Mouse (Mus musculus): Measurements from ENCODE around the gene Mff.

Gene Mff

GRCm38 (mm10) chr1:82772428-82772827 is 47.7 kb downstream of the Mff start:
- no peak for DNase-seq

- no peak for DNase-seq
Observed at GRCm38 (mm10) chr1:82773208-82773607, 48.5 kb downstream of the Mff start.

GRCm38 (mm10) chr1:82775293-82775692 is 50.6 kb downstream of the Mff start:
- no peak for DNase-seq

DNA sequence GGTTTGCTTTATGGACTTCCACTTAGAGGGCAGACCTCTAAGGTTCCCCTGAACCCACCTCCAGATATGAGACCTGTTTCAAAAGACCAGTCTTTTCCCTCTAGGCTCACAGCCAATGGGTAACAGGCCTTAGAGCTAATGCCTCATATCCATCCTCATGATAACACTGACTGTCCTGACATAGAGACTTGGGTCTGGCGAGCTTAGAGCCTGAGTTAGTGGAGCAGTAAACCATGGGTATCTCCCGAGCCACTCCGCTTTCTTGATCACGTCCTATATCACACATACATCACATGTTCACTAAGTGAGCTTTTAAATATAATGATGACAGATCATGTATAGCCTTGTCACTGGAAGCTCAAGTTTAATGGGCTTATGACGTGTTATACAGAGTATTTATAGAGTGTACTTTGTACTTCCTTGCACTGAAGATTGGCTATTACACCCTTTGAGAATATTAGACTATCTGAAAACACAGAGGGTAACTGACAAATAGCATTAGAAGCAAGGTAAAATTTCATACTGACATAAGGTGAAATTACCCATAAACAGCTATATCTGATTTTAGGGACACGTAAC is 54.8 kb downstream of the Mff start:
- no peak for DNase-seq

DNA sequence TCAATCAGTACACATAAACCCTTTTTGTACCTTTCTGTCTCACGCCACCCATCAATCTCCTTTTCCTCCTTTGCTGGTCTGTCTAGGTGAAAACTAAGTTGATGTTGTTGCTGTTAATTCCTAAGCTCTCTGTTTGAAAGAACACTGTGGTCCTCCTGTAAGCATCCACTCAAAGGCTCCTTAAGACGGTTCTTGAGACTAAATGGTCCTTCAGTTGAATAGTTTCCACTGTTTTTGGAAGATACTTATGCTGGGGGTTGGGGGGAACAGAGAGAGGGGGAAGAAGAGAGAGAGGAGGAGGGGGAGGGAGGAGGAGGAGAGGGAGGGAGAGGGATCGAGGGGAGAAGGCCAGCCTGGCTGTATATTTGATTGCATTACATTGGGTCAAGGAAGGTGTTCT is 58.9 kb downstream of the Mff start:
- DNase-seq: no peak

DNA sequence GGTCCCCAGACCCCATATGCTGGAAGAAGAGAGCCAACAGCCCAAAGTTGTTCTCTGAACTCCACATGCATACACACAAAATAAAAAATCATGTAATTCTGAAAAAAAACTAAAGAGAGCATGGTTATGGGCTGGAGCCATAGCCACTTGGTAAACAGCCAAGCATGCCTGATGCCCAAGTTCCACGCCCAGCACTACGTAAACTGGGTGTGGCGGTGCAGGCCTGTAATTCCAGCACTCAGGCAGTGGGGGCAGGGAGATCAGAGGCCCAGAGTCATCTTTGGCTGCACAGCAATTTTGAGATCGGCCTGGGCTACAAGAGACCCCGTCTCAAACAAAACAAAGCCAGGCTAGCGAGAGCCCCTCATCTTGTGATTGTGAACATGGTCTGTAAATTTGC is 60.9 kb downstream of the Mff start:
- no peak for DNase-seq

DNA sequence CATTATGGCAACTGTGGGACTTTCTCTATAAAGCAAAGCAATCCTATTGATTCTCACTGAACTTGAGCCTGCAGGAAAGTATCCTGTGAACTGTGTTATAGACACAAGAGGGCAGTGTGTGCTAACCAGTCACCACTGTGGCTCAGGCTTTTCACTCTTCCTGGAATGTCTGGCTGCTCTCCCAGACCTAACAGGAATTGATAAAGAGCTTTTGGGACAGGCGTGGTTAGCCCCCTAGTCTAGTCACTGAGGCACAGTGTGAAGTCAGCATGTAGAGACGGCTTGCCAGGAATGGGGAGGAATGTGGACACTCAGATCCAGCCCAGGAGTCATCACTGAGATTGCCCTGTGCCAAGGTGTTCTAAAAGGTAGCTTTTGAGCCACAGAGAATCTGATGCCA is 62.7 kb downstream of the Mff start:
- peak; percentile 38 for DNase-seq

DNA sequence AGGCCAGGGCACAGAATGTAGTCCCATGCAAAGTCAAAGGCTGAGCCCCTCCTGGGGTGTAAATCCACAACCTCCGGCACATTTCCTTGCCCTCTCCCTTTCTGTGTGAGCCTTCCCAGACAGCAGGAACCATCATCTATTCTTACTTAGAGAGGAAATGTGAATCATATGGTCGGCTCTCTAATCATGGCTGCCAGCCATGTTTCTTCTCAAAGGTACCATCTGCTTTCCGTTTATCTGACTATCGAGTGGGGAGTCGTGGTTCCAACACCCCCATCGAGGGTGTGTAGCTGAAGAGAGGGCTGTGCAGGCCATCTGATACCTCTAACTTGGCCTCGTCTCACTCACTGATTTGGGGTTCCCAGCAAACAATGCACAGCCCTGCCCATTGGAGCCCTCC is 63.4 kb downstream of the Mff start:
- DNase-seq: no peak

DNA sequence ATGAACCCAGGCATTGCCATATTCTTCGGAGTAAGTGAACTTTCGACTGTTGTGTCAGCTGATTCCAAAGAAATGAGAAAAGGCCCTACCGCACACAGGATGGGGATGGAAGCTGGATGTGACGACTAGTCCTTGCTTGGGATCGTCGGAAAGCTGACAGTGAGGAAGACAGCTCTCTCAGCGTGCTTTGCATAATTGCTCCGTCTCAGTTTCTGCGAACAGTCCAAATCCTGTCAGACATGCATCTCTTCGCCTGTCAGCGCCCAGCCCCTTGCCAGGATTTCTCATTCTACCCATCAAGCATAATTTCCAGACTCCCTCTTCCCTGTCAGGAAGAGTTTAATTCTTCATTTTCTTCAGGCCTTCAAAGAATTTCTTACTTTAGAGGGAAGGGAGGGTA is 66.4 kb downstream of the Mff start:
- peak; percentile 31 for DNase-seq

DNA sequence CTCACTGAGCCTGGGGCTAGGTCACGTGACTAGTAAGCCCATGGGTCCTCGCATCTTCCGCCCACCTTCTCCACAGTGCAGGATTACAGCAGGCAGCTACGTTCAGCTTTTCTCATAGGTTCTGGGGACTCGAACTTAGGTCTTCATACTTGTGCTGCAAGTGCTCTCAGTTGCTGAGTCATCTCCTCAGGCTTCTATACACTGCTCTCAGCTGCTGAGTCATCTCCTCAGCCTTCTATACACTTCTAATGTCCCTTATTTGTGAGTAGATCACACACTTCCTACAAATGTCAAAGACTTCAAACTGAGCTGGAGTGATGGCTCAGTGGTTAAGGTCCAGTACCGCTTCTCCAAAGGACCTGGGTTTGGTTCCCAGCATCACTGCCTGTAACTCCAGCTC is 67.5 kb downstream of the Mff start:
- no peak for DNase-seq

GRCm38 (mm10) chr1:82793110-82793509 is 68.4 kb downstream of the Mff start:
- no peak for DNase-seq

- peak; percentile 20 for DNase-seq
Observed at GRCm38 (mm10) chr1:82793986-82794385, 69.3 kb downstream of the Mff start.

GRCm38 (mm10) chr1:82795211-82795610 is 70.5 kb downstream of the Mff start:
- DNase-seq: no peak

DNA sequence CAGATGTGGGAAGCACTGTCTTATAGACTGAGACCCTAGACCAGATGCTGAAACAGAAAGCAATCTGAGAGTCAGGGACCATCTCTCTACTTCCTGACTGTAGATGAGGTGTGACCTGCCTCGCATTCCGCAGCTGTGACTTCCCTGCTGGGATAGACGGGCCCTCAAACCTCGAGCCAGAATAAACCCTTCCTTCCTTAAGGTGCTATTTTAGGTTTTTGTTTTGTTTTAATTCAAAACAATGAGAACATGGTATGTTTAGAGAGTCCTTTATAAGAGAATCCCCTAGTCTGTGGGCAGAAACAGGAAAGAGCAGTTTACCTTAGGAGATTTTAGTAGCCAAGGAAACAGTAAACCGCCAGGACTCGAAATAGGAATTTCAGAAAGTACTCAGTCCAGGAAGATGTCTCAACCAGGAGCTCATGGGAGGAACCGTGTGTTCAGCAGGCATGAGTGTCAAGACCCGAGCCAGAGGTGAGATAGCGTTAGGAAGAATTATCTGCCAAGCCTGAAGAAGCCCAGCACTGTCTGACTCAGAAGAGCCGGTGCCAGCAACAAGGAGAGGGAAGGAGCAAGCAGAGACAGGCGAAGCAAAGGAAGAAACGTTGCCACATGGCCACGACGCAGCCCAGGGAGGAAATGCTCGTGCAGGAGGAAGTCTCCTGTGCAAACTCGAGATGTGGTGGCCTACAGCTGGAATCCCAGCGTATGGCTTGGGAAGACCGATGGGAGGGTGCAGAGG is 71.2 kb downstream of the Mff start:
- no peak for DNase-seq

- no peak for DNase-seq
Observed at GRCm38 (mm10) chr1:82797088-82797487, 72.4 kb downstream of the Mff start.

GRCm38 (mm10) chr1:82798304-82798703 is 73.6 kb downstream of the Mff start:
- no peak for DNase-seq

DNA sequence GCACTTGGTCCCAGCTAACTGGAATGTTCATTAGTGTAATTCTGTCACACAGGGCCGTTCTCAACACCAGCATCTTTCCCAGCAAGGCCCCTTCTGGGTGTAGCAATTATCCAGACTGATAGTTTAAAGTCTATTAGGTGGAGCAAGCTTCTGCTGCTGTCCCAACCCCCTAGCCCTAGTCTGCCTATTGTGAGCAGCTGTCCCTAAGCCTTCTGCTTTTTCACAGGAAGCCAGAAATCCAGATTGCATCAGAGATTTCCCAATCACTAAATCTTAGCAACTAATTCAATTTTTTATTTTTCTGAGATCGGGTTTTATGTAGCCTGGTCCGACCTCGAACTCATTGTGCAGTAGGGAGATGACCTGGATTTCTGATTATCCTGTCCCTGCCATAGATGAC is 74.2 kb downstream of the Mff start:
- DNase-seq: no peak

DNA sequence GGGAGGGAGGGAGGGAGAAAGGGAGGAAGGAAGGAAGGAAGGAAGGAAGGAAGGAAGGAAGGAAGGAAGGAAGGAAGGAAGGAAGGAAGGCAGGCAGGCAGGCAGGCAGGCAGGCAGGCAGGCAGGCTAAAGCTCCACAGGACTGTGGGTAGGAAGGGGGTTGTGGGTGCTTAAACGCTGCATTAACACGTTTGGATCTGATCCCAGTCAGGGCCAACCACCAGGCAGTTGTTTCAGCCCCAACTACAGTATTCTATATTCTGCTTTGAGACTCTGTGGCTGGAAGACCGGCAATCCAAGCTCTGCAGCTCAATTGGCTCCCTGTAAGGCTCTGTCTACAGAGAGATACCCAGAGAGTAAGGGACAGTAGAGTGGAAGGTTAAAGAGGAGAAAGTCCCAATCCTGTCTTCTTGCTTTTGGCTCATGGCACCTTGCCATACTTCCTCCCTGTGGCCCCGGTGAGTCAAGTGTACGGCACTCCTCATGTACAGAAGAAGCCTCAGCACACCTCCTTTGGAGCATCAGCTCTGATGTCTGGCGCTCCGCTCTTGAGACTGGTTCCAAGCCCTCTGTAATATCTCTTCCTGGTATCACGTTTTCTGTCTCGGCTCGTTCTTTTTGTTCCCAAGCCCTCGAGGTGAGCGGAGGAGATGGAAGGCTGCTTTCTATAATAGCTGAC is 76.6 kb downstream of the Mff start:
- DNase-seq: no peak
